Mouse (Mus musculus) heart, embryonic 12.5 days (tissue): Measurements from ENCODE around the gene Gstm1. TPM values are rescaled to one million over a fixed set of nuclear protein-coding genes. Genes with fewer than 3 reads are reported as not detected.
"Not testable (repeated sequence)": the region's sequence is repeated elsewhere in the genome, so short reads cannot be mapped to it uniquely, and the experiment has no call there.

Experiments used
- ATAC-seq: fragments of 200-750 bp; cut with Nextera tagmentation; 2 replicates; pipeline ENCODE4 v1.8.0; 2017; ENCODE audit warnings: moderate TSS enrichment, moderate library complexity; ENCODE audit not compliant: insufficient number of reproducible peaks, low FRiP score
- H3K27ac ChIP-seq: fragments of 300-500 bp; sonication (generic); 2 replicates; pipeline ENCODE4 v1.5.1; 2016; ENCODE audit warnings: mild to moderate bottlenecking, moderate library complexity; ENCODE audit not compliant: poor library complexity, severe bottlenecking
- H3K27me3 ChIP-seq: fragments of 300-500 bp; sonication (generic); replicated peaks from 2 replicates; pipeline ENCODE4 v1.6.1; 2016; ENCODE audit warnings: mild to moderate bottlenecking, moderate library complexity
- H3K36me3 ChIP-seq: fragments of 300-500 bp; sonication (generic); 2 replicates; pipeline ENCODE4 v1.6.1; 2016; ENCODE audit warnings: mild to moderate bottlenecking, moderate library complexity
- H3K4me1 ChIP-seq: fragments of 300-500 bp; sonication (generic); replicated peaks from 2 replicates; pipeline ENCODE4 v1.6.1; 2016; ENCODE audit warnings: mild to moderate bottlenecking
- H3K4me2 ChIP-seq: fragments of 300-500 bp; sonication (generic); 2 replicates; pipeline ENCODE4 v1.6.1; 2016; ENCODE audit warnings: mild to moderate bottlenecking, moderate library complexity
- H3K4me3 ChIP-seq: fragments of 300-500 bp; sonication (generic); 2 replicates; pipeline ENCODE4 v1.5.1; 2016; ENCODE audit warnings: mild to moderate bottlenecking
- H3K9ac ChIP-seq: fragments of 300-500 bp; sonication (generic); 2 replicates; pipeline ENCODE4 v1.6.1; 2016; ENCODE audit warnings: mild to moderate bottlenecking, moderate library complexity
- H3K9me3 ChIP-seq: fragments of 300-500 bp; sonication (generic); replicated peaks from 2 replicates; pipeline ENCODE4 v1.6.1; 2016; ENCODE audit warnings: mild to moderate bottlenecking, moderate library complexity
- WGBS: fragments of 180-500 bp; shearing (Covaris S2); methylation state at CpG from one replicate; pipeline ENCODE4 v1.1.7; 2016; 5-methylcytosine and 5-hydroxymethylcytosine counted together
- polyA plus RNA-seq: library from polyadenylated mRNA; unstranded; fragments of >200 nt; fragmentation: Nextera tagmentation; extraction: Ambion mirVana; gene quantifications from 2 replicates; pipeline ENCODE4 v1.2.1, GENCODE M21; 2016

Gene Gstm1
- polyA plus RNA-seq, 1 experiment from 2014 or later = 35.6 TPM

DNA sequence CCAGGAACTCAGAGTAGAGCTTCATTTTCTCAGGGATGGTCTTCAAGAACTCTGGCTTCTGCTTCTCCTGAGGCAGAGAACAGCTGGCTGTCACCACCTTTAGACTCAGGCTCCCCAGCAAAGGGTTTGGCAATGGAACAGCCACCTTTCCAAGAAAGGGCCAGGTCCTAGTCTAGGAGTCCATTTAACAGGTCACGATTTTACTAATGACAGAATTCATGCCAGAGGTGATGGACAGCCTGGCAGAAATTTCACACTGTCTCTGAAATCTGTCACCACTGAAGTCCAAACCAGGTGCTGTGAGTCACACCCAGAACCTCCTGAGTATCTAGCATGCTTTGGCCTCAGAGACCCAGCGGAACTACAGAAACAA is 2.8 kb downstream of the Gstm1 start:
- Histone ChIP-seq H3K4me2 (no peak overlapping the region), H3K9ac (no peak overlapping the region), H3K36me3 (no peaks in the 10 kb centered on the region), H3K9me3 (no peaks in the 10 kb centered on the region), H3K27me3 (peaks cover 3% of the 10 kb centered on the region; the same call in 1 of the 2 replicates), H3K4me3 (no peak overlapping the region), H3K4me1 (peaks cover 33% of the 10 kb centered on the region), H3K27ac (no peak overlapping the region)
- ATAC-seq = no peak
- 89% methylated on average over 2 of the region's 2 CpGs for WGBS

- Histone ChIP-seq H3K4me3 (no peak overlapping the region), H3K27me3 (peaks cover 3% of the 10 kb centered on the region; the same call in 1 of the 2 replicates), H3K27ac (no peak overlapping the region), H3K36me3 (no peaks in the 10 kb centered on the region), H3K9me3 (no peaks in the 10 kb centered on the region), H3K4me1 (peaks cover 27% of the 10 kb centered on the region), H3K9ac (no peak overlapping the region), H3K4me2 (no peak overlapping the region)
- ATAC-seq = no peak
- 86% methylated on average over 8 of the region's 8 CpGs for WGBS
These were observed 3.4 kb downstream of the Gstm1 start for GRCm38 (mm10) chr3:108014098-108014973.

- WGBS = 75% methylated on average over 4 of the region's 4 CpGs
- Histone ChIP-seq H3K4me3 (no peak overlapping the region), H3K36me3 (no peaks in the 10 kb centered on the region), H3K9me3 (no peaks in the 10 kb centered on the region), H3K27me3 (peaks cover 3% of the 10 kb centered on the region; the same call in 1 of the 2 replicates), H3K4me1 (peaks cover 18% of the 10 kb centered on the region), H3K4me2 (no peak overlapping the region), H3K27ac (no peak overlapping the region), H3K9ac (no peak overlapping the region)
- ATAC-seq = no peak
These were observed 4.4 kb downstream of the Gstm1 start for GRCm38 (mm10) chr3:108013331-108013871.

DNA sequence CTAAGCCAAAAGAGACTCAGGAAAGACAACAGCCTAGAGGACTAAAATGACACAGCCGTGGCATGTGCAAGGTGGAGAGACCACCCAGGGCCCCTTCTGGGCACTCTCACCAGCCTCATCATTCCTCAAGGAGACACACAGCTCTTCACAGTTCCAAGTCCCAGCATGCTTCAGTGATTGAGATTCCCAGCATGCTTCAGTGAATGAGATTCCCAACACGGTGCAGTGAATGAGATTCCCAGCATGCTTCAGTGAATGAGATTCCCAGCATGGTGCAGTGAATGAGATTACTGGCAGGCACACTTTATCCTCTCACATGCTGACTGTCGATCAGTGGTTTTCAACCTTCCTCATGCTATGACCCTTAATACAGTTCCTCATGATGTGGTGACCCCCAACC is 6.2 kb downstream of the Gstm1 start:
- no peak for ATAC-seq
- Histone ChIP-seq H3K27me3 (peaks cover 3% of the 10 kb centered on the region; the same call in 1 of the 2 replicates), H3K4me2 (no peak overlapping the region), H3K4me1 (peaks cover 8% of the 10 kb centered on the region), H3K9ac (no peak overlapping the region), H3K36me3 (no peaks in the 10 kb centered on the region), H3K4me3 (no peak overlapping the region), H3K27ac (no peak overlapping the region), H3K9me3 (no peaks in the 10 kb centered on the region)
- 62% methylated on average over 3 of the region's 3 CpGs for WGBS

DNA sequence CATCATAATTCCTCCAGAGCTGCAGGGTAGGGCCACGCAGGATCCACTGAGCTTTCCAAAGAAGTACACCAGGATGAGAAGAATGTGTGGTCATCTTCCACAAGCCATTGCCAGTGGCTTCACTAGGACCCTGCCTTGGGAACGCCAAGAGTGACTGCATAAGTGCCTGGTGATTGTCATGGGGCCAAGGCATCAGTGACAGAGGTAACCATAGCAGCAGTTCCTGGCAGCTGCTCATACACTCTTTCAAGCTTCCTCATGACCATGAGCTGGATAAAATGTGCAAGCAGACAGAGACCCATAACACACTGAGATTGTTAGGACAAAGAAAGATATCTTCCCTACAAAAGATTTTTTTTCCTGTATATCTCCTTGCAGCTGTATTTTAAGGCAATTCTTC is 7.5 kb downstream of the Gstm1 start:
- no peaks in the 10 kb centered on the region for H3K27me3 ChIP-seq
- no peak for ATAC-seq
- no peaks in the 10 kb centered on the region for H3K9me3 ChIP-seq
- H3K27ac ChIP-seq = no peak overlapping the region
- no peak overlapping the region for H3K9ac ChIP-seq
- H3K4me1 ChIP-seq = peaks cover 8% of the 10 kb centered on the region
- no peaks in the 10 kb centered on the region for H3K36me3 ChIP-seq
- H3K4me2 ChIP-seq = no peak overlapping the region
- WGBS = 50% methylated on average over 2 of the region's 2 CpGs
- H3K4me3 ChIP-seq = no peak overlapping the region

- no peak overlapping the region for H3K4me3 ChIP-seq
- no peaks in the 10 kb centered on the region for H3K4me1 ChIP-seq
- no peak for ATAC-seq
- no peak overlapping the region for H3K27ac ChIP-seq
- H3K4me2 ChIP-seq = no peak overlapping the region
- no peaks in the 10 kb centered on the region for H3K27me3 ChIP-seq
- no peaks in the 10 kb centered on the region for H3K36me3 ChIP-seq
- no peak overlapping the region for H3K9ac ChIP-seq
- WGBS = 75% methylated on average over 8 of the region's 8 CpGs
- H3K9me3 ChIP-seq = no peaks in the 10 kb centered on the region
These were observed 15.8 kb downstream of the Gstm1 start for GRCm38 (mm10) chr3:108002021-108002420.

- Histone ChIP-seq H3K4me2 (no peak overlapping the region), H3K9me3 (0 out of 2 replicates have a peak, but pooled peaks cover 1% of the 10 kb centered on the region), H3K27me3 (no peaks in the 10 kb centered on the region), H3K36me3 (no peaks in the 10 kb centered on the region), H3K4me3 (no peak overlapping the region), H3K9ac (no peak overlapping the region), H3K4me1 (no peaks in the 10 kb centered on the region), H3K27ac (no peak overlapping the region)
- WGBS = 77% methylated on average over 3 of the region's 3 CpGs
- no peak for ATAC-seq
These were observed 18.3 kb downstream of the Gstm1 start for GRCm38 (mm10) chr3:107999491-107999890.

DNA sequence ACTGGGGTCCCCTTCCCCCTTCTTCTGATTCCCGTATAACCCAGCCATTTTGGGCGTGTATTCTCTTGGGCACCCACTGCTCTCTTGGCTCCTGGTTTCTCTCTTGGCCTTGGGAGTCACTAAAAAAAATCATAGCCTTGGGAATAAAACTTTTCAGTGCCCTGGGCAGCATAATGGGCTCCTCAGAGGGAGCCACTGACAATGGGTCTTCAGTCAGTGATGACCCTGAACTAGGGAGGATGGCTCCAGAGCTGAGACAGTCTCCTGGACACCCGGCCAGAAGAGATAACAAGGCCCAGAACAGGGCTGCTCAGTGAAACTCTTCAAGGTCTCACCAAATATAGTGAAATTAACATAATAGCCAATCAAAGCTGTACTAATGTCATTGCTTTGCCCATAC is 19.2 kb downstream of the Gstm1 start:
- 78% methylated on average over 3 of the region's 3 CpGs for WGBS

GRCm38 (mm10) chr3:107996576-107996975 is 21.2 kb downstream of the Gstm1 start:
- H3K36me3 ChIP-seq = no peaks in the 10 kb centered on the region
- no peak overlapping the region for H3K9ac ChIP-seq
- WGBS = 83% methylated on average over 4 of the region's 4 CpGs
- 0 out of 2 replicates have a peak, but pooled peaks cover 8% of the 10 kb centered on the region for H3K9me3 ChIP-seq
- ATAC-seq = no peak
- H3K4me2 ChIP-seq = no peak overlapping the region
- no peaks in the 10 kb centered on the region for H3K4me1 ChIP-seq
- no peak overlapping the region for H3K27ac ChIP-seq
- no peak overlapping the region for H3K4me3 ChIP-seq
- H3K27me3 ChIP-seq = no peaks in the 10 kb centered on the region

More for the DNA sequence above, 19.2 kb downstream of the Gstm1 start:
- no peak overlapping the region for H3K9ac ChIP-seq
- H3K36me3 ChIP-seq = no peaks in the 10 kb centered on the region
- ATAC-seq = no peak
- 0 out of 2 replicates have a peak, but pooled peaks cover 8% of the 10 kb centered on the region for H3K9me3 ChIP-seq
- no peak overlapping the region for H3K4me2 ChIP-seq
- no peak overlapping the region for H3K27ac ChIP-seq
- H3K4me3 ChIP-seq = no peak overlapping the region
- H3K4me1 ChIP-seq = no peaks in the 10 kb centered on the region
- H3K27me3 ChIP-seq = no peaks in the 10 kb centered on the region

DNA sequence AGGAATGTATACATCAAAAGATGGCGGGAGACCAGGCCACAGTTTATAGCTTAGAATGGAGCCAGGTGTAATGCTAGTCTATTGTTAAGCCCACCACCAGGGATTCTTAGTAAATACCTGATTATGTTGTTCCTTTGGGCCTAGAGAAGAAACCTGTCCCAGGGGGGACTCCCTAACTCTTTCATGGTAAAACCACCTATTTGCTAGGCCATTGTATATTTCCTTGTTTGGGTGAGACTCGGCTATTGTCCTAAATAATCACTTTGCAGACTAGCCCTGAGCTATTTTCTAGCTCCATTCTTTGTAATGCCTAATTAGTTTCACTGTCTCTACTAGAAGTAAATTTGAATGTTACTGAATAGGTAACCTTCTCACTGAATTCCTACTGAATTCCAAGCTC is 21.8 kb downstream of the Gstm1 start:
- H3K9me3 ChIP-seq, H3K9ac ChIP-seq, H3K27me3 ChIP-seq, H3K4me1 ChIP-seq, H3K27ac ChIP-seq, ATAC-seq, H3K4me3 ChIP-seq, H3K36me3 ChIP-seq, H3K4me2 ChIP-seq: not testable (repeated sequence)
- 82% methylated on average over 2 of the region's 2 CpGs for WGBS

DNA sequence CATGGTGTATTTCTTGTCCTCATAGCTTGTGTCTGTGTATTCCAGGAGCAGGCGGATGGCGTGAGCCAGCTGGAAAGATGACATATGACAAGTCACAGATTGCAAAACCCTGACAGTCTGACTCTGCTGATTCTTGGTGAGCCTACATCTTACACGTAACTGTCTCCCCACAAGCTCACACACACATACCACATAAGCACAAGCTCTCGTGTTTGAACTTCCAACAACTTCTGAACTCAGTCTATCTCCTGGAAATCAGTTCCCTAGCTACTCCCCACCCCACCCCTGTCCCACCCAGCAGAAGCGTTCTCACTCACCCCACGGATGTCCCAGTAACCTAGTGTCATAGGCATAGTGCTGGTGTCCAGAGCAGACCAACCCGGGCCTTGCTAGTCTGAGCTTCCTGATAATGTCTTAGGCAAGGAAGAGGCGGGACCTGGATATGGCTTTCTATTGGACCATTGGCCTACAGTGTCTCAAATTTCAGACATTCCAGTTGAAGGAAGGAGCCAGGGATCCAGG is 31.7 kb downstream of the Gstm1 start, which contains the start of gene Gstm2:
Gene Gstm2, minus strand, starts transcription at position 413 of the 522 bp plus-strand sequence.
- ATAC-seq = peak; percentile 69
- Histone ChIP-seq H3K27ac (peak within 1 kb of the TSS; percentile 11; the same call in 1 of the 2 replicates), H3K4me1 (peaks cover 19% of the 10 kb centered on the region), H3K9ac (peak within 1 kb of the TSS; percentile 50; the same call in 1 of the 2 replicates), H3K9me3 (no peaks in the 10 kb centered on the region), H3K4me3 (peak within 1 kb of the TSS; percentile 31), H3K36me3 (no peaks in the 10 kb centered on the region), H3K4me2 (peak within 1 kb of the TSS; percentile 52), H3K27me3 (no peaks in the 10 kb centered on the region)
- 27% methylated on average over 8 of the region's 8 CpGs for WGBS
